Mouse (Mus musculus): Measurements from ENCODE around the gene Sos1. TPM values are rescaled to one million over a fixed set of nuclear protein-coding genes. Genes with fewer than 3 reads are reported as not detected.

The Sos1 gene
- total and polyA plus RNA-seq, 3 experiments = 4.0 to 10.7 (median 4.7) TPM

GRCm38 (mm10) chr17:80515956-80516355 is 35.7 kb upstream of the Sos1 start:
- H3K4me2 ChIP-seq (ENCODE audit: insufficient read depth, low read depth, poor library complexity, severe bottlenecking) = no peak overlapping the region
- peaks cover 3% of the 10 kb centered on the region for H3K9me3 ChIP-seq (replicated peaks; ENCODE audit: low read length)
- H3K4me1 ChIP-seq (ENCODE audit: control insufficient read depth in 1 of 2, insufficient read depth in 2 of 2) = peaks cover 5 to 19% of the 10 kb centered on the region in 2 experiments
- H3K27ac ChIP-seq (ENCODE audit: insufficient read depth, low read depth) = no peak overlapping the region
- no peak for TF ChIP-seq TCF12 (IDR thresholded peaks at IDR 0.05; ENCODE audit: low read depth, low read length)
- no peak for TF ChIP-seq USF1 (IDR thresholded peaks at IDR 0.05; ENCODE audit: low read depth, low read length)
- TF ChIP-seq POLR2AphosphoS2 (IDR thresholded peaks at IDR 0.05; ENCODE audit: low read depth, low read length) = no peak
- H3K36me3 ChIP-seq (replicated peaks in 1 of 2; ENCODE audit: control insufficient read depth in 1 of 2, insufficient read depth in 1 of 2, low read length in 1 of 2) = no peaks in the 10 kb centered on the region
- no peak overlapping the region for H3K4me3 ChIP-seq (replicated peaks in 1 of 3; ENCODE audit: low read depth in 2 of 3, low read length in 2 of 3, poor library complexity in 1 of 3)
- dilution Hi-C loops (cut with MboI; ENCODE audit: extremely low pct_ligation_motif_present, extremely low pct_unique_long_range_greater_than_20kb, low sequenced_read_pairs) = no loop called here
- H3K9ac ChIP-seq (ENCODE audit: insufficient read depth, low read depth) = no peak overlapping the region
- no peaks in the 10 kb centered on the region for H3K27me3 ChIP-seq (replicated peaks)
- no peaks in the 10 kb centered on the region for H3K79me2 ChIP-seq (replicated peaks; ENCODE audit: control insufficient read depth, extremely low read depth, insufficient read depth, poor library complexity, severe bottlenecking)
- in situ Hi-C loops (cut with MboI; ENCODE audit: low pct_ligation_motif_present, low pct_unique_long_range_greater_than_20kb, low sequenced_read_pairs) = no loop called here
- DNase-seq (ENCODE audit: extremely low read depth) = no peak

GRCm38 (mm10) chr17:80515513-80515912 is 35.3 kb upstream of the Sos1 start:
- no peak for DNase-seq (ENCODE audit: extremely low read depth)
- in situ Hi-C loops (cut with MboI; ENCODE audit: low pct_ligation_motif_present, low pct_unique_long_range_greater_than_20kb, low sequenced_read_pairs) = no loop called here
- TF ChIP-seq MAFK (IDR thresholded peaks at IDR 0.05; ENCODE audit: insufficient replicate concordance, low read length) = no peak
- TF ChIP-seq BHLHE40 (IDR thresholded peaks at IDR 0.05; ENCODE audit: low read depth, low read length) = no peak
- TF ChIP-seq CHD1 (IDR thresholded peaks at IDR 0.05; ENCODE audit: low read depth, low read length) = no peak
- TF ChIP-seq GABPA (IDR thresholded peaks at IDR 0.05; ENCODE audit: insufficient replicate concordance, low read depth, low read length) = no peak
- no peak for TF ChIP-seq MXI1 (IDR thresholded peaks at IDR 0.05; ENCODE audit: low read depth, low read length)
- no peak for TF ChIP-seq ZKSCAN1 (IDR thresholded peaks at IDR 0.05; ENCODE audit: borderline replicate concordance, low read depth, low read length)
- Histone ChIP-seq H3K36me3 (replicated peaks in 1 of 2; ENCODE audit: control insufficient read depth in 1 of 2, insufficient read depth in 1 of 2, low read length in 1 of 2) (no peaks in the 10 kb centered on the region), H3K9me3 (replicated peaks; ENCODE audit: low read length) (peaks cover 3% of the 10 kb centered on the region), H3K9ac (ENCODE audit: insufficient read depth, low read depth) (no peak overlapping the region), H3K27me3 (replicated peaks) (no peaks in the 10 kb centered on the region), H3K4me1 (ENCODE audit: control insufficient read depth in 1 of 2, insufficient read depth in 2 of 2) (peaks cover 4 to 19% of the 10 kb centered on the region in 2 experiments), H3K4me2 (ENCODE audit: insufficient read depth, low read depth, poor library complexity, severe bottlenecking) (no peak overlapping the region), H3K4me3 (replicated peaks in 1 of 3; ENCODE audit: low read depth in 2 of 3, low read length in 2 of 3, poor library complexity in 1 of 3) (no peak overlapping the region), H3K27ac (ENCODE audit: insufficient read depth, low read depth) (no peak overlapping the region), H3K79me2 (replicated peaks; ENCODE audit: control insufficient read depth, extremely low read depth, insufficient read depth, poor library complexity, severe bottlenecking) (no peaks in the 10 kb centered on the region)
- dilution Hi-C loops (cut with MboI; ENCODE audit: extremely low pct_ligation_motif_present, extremely low pct_unique_long_range_greater_than_20kb, low sequenced_read_pairs) = no loop called here

- Histone ChIP-seq H3K9me3 (replicated peaks; ENCODE audit: low read length) (peaks cover 3% of the 10 kb centered on the region), H3K9ac (ENCODE audit: insufficient read depth, low read depth) (no peak overlapping the region), H3K79me2 (replicated peaks; ENCODE audit: control insufficient read depth, extremely low read depth, insufficient read depth, poor library complexity, severe bottlenecking) (no peaks in the 10 kb centered on the region), H3K4me1 (ENCODE audit: control insufficient read depth in 1 of 2, insufficient read depth in 2 of 2) (peaks cover 2 to 19% of the 10 kb centered on the region in 2 experiments; a peak in 3 of 4 replicates), H3K36me3 (replicated peaks in 1 of 2; ENCODE audit: control insufficient read depth in 1 of 2, insufficient read depth in 1 of 2, low read length in 1 of 2) (no peaks in the 10 kb centered on the region), H3K27ac (ENCODE audit: insufficient read depth, low read depth) (no peak overlapping the region), H3K4me3 (replicated peaks in 1 of 3; ENCODE audit: low read depth in 2 of 3, low read length in 2 of 3, poor library complexity in 1 of 3) (no peak overlapping the region), H3K27me3 (replicated peaks) (no peaks in the 10 kb centered on the region), H3K4me2 (ENCODE audit: insufficient read depth, low read depth, poor library complexity, severe bottlenecking) (no peak overlapping the region)
- no peak for TF ChIP-seq CHD1 (IDR thresholded peaks at IDR 0.05; ENCODE audit: low read depth, low read length)
- TF ChIP-seq ZC3H11A (IDR thresholded peaks at IDR 0.05; ENCODE audit: low read depth, low read length) = no peak
- no peak for TF ChIP-seq SMC3 (IDR thresholded peaks at IDR 0.05; ENCODE audit: low read depth, low read length)
- TF ChIP-seq EP300 (IDR thresholded peaks at IDR 0.05; ENCODE audit: low read length) = no peak
- no peak for TF ChIP-seq PAX5 (IDR thresholded peaks at IDR 0.05; ENCODE audit: low read length)
- TF ChIP-seq SIN3A (IDR thresholded peaks at IDR 0.05; ENCODE audit: low read length) = no peak
- TF ChIP-seq TCF12 (IDR thresholded peaks at IDR 0.05; ENCODE audit: low read depth, low read length) = no peak
- no peak for TF ChIP-seq ELF1 (IDR thresholded peaks at IDR 0.05; ENCODE audit: low read depth, low read length)
- no peak for TF ChIP-seq NRF1 (IDR thresholded peaks at IDR 0.05; ENCODE audit: low read depth, low read length)
- no peak for TF ChIP-seq RCOR1 (conservative IDR thresholded peaks at IDR 0.05; ENCODE audit: low read depth, low read length)
- TF ChIP-seq HCFC1 (IDR thresholded peaks at IDR 0.05; ENCODE audit: low read depth, low read length) = no peak
- TF ChIP-seq IRF4 (IDR thresholded peaks at IDR 0.05; ENCODE audit: low read depth, low read length) = no peak
- no peak for TF ChIP-seq E2F4 (IDR thresholded peaks at IDR 0.05; ENCODE audit: insufficient replicate concordance, low read depth, low read length)
- TF ChIP-seq USF1 (IDR thresholded peaks at IDR 0.05; ENCODE audit: low read depth, low read length) = no peak
- no peak for TF ChIP-seq ZMIZ1 (IDR thresholded peaks at IDR 0.05; ENCODE audit: low read depth, low read length)
- TF ChIP-seq ZNF384 (IDR thresholded peaks at IDR 0.05; ENCODE audit: low read depth, low read length) = no peak
- dilution Hi-C loops (cut with MboI; ENCODE audit: extremely low pct_ligation_motif_present, extremely low pct_unique_long_range_greater_than_20kb, low sequenced_read_pairs) (no loop called here), in situ Hi-C loops (cut with MboI; ENCODE audit: low pct_ligation_motif_present, low pct_unique_long_range_greater_than_20kb, low sequenced_read_pairs) (no loop called here)
- no peak for DNase-seq (ENCODE audit: extremely low read depth)
Observed at GRCm38 (mm10) chr17:80513766-80514165, 33.5 kb upstream of the Sos1 start.

Data from CH12.LX (cell line).